Comparison of ENCODE assay signal across 9 mouse cellular contexts in genomic region chr9:25485406-25485805, GRCm38 (mm10). TPM values are rescaled to one million over a fixed set of nuclear protein-coding genes. Genes with fewer than 3 reads are reported as not detected.
DNase-seq lines count a peak whose midpoint lies in the region; ATAC-seq lines count a peak whose summit lies in the region.
"Had no signal": no experiment of that assay in that cellular context is flagged by ENCODE, and none has a peak within 500 bp of the region (broad histone marks: within the 10 kb centered on the region; RNA-seq: fewer than 3 reads in every experiment).

No protein-coding gene starts in this region.

- ATAC-seq in hindbrain, embryonic 15.5 days (ENCODE audit: low FRiP score, low read depth) = no peak
- peak; percentile 34 for ATAC-seq in granulocyte monocyte progenitor cell, adult 5-6 weeks (replicated peaks; ENCODE audit: poor library complexity, severe bottlenecking)
- no peak for ATAC-seq in neural tube, embryonic 13.5 days (ENCODE audit: low read depth)

- H3K4me2 ChIP-seq in hindbrain, embryonic 15.5 days = peak overlapping the region; percentile 76
- H3K4me2 ChIP-seq in neural tube, embryonic 13.5 days = peak overlapping the region; percentile 74

- H3K9me3 ChIP-seq in hindbrain, embryonic 15.5 days = no peaks in the 10 kb centered on the region
- no peaks in the 10 kb centered on the region for H3K9me3 ChIP-seq in hindbrain, embryonic 10.5 days
- H3K9me3 ChIP-seq in neural tube, embryonic 13.5 days = no peaks in the 10 kb centered on the region
- H3K9me3 ChIP-seq: stomach, embryonic 15.5 days had no signal

- H3K4me3 ChIP-seq in hindbrain, embryonic 15.5 days = no peak overlapping the region
- no peak overlapping the region for H3K4me3 ChIP-seq in hindbrain, embryonic 10.5 days
- peak overlapping the region; percentile 14; the same call in 1 of the 2 replicates for H3K4me3 ChIP-seq in neural tube, embryonic 13.5 days
- H3K4me3 ChIP-seq: stomach, embryonic 15.5 days had no signal

- H3K36me3 ChIP-seq in hindbrain, embryonic 15.5 days = no peaks in the 10 kb centered on the region
- H3K36me3 ChIP-seq in hindbrain, embryonic 10.5 days = no peaks in the 10 kb centered on the region
- no peaks in the 10 kb centered on the region for H3K36me3 ChIP-seq in neural tube, embryonic 13.5 days
- H3K36me3 ChIP-seq: stomach, embryonic 15.5 days had no signal

- no peak for DNase-seq in hindbrain, embryonic 10.5 days (ENCODE audit: low spot score)
- DNase-seq in brain, adult 2 months (ENCODE audit: low read depth, low spot score) = peak; percentile 17
- no peak for DNase-seq in layer of hippocampus, postnatal 14 days (ENCODE audit: low spot score in 2 of 2)
- no peak for DNase-seq in ovary, postnatal 14 days (ENCODE audit: low spot score)
- DNase-seq: kidney, adult 11 months had no signal

- no peak overlapping the region for H3K27ac ChIP-seq in hindbrain, embryonic 15.5 days (replicated peaks)
- no peak overlapping the region for H3K27ac ChIP-seq in hindbrain, embryonic 10.5 days
- H3K27ac ChIP-seq in neural tube, embryonic 13.5 days (replicated peaks) = no peak overlapping the region
- H3K27ac ChIP-seq: stomach, embryonic 15.5 days had no signal

- peaks cover 59% of the 10 kb centered on the region for H3K4me1 ChIP-seq in hindbrain, embryonic 15.5 days (replicated peaks)
- peaks cover 49% of the 10 kb centered on the region for H3K4me1 ChIP-seq in hindbrain, embryonic 10.5 days (replicated peaks)
- H3K4me1 ChIP-seq in neural tube, embryonic 13.5 days (replicated peaks) = peaks cover 34% of the 10 kb centered on the region

- no peaks in the 10 kb centered on the region for H3K27me3 ChIP-seq in hindbrain, embryonic 15.5 days
- H3K27me3 ChIP-seq in hindbrain, embryonic 10.5 days (ENCODE audit: insufficient read depth, poor library complexity, severe bottlenecking) = peaks cover 11% of the 10 kb centered on the region
- peaks cover 8% of the 10 kb centered on the region; the same call in 1 of the 2 replicates for H3K27me3 ChIP-seq in neural tube, embryonic 13.5 days
- H3K27me3 ChIP-seq: stomach, embryonic 15.5 days had no signal

- no peak overlapping the region for H3K9ac ChIP-seq in hindbrain, embryonic 15.5 days
- H3K9ac ChIP-seq in neural tube, embryonic 13.5 days = no peak overlapping the region; the same call in 1 of the 2 replicates
- H3K9ac ChIP-seq: stomach, embryonic 15.5 days had no signal

- 82% methylated on average over 7 of the region's 7 CpGs for WGBS in hindbrain, embryonic 15.5 days
- WGBS in hindbrain, embryonic 10.5 days = 88% methylated on average over 7 of the region's 7 CpGs
- 87% methylated on average over 7 of the region's 7 CpGs for WGBS in neural tube, embryonic 13.5 days

RNA-seq across cellular contexts. Expression of gene Eepd1, which starts 4.1 kb away (rescaled TPM):
- polyA plus RNA-seq in hindbrain, embryonic 15.5 days (2015; fragmentation: Nextera tagmentation; extraction: Ambion mirVana) = 11.0 and 12.0 TPM in 2 replicates
- 10.2 and 12.4 TPM in 2 replicates for polyA plus RNA-seq in hindbrain, embryonic 10.5 days (2016; fragmentation: Nextera tagmentation; extraction: Ambion mirVana)
- total RNA-seq in granulocyte monocyte progenitor cell, adult 5-6 weeks (2014; fragmentation: Nextera tagmentation) = 9.3 and 9.9 TPM in 2 replicates
- total RNA-seq in granulocyte monocyte progenitor cell, adult 5-6 weeks (2017) = 12.1 and 13.7 TPM in 2 replicates
- 19.2 and 27.3 TPM in 2 replicates for polyA plus RNA-seq in neural tube, embryonic 13.5 days (2015; fragmentation: Nextera tagmentation; extraction: Ambion mirVana)
- total RNA-seq in layer of hippocampus, postnatal 14 days (2021) = 10 to 100 TPM; 12.5 to 14.4 TPM
